Mouse (Mus musculus) liver, embryonic 15.5 days (tissue): ENCODE results near the gene Rnf187. TPM values are rescaled to one million over a fixed set of nuclear protein-coding genes. Genes with fewer than 3 reads are reported as not detected.
A peak's percentile ranks its signal among the peaks of the same experiment; 100 is the strongest.

Experiments
- ATAC-seq: fragments of 200-750 bp; cut with Nextera tagmentation; 2 replicates; pipeline ENCODE4 v1.8.0; 2017; ENCODE audit warnings: moderate number of reproducible peaks, mild to moderate bottlenecking, moderate library complexity; ENCODE audit not compliant: insufficient read depth
- H3K27ac ChIP-seq: fragments of 300-500 bp; sonication (generic); replicated peaks from 2 replicates; pipeline ENCODE4 v1.5.1; 2015; ENCODE audit warnings: mild to moderate bottlenecking, inconsistent platforms
- H3K27me3 ChIP-seq: fragments of 300-500 bp; sonication (generic); 2 replicates; pipeline ENCODE4 v1.6.1; 2015; ENCODE audit warnings: mild to moderate bottlenecking, inconsistent platforms
- H3K36me3 ChIP-seq: fragments of 300-500 bp; sonication (generic); replicated peaks from 2 replicates; pipeline ENCODE4 v1.6.1; 2015; ENCODE audit warnings: moderate library complexity, mild to moderate bottlenecking, inconsistent platforms
- H3K4me1 ChIP-seq: fragments of 300-500 bp; sonication (generic); replicated peaks from 2 replicates; pipeline ENCODE4 v1.6.1; 2015; ENCODE audit warnings: inconsistent platforms
- H3K4me2 ChIP-seq: fragments of 300-500 bp; sonication (generic); 2 replicates; pipeline ENCODE4 v1.6.1; 2015; ENCODE audit warnings: moderate library complexity, mild to moderate bottlenecking, inconsistent platforms
- H3K4me3 ChIP-seq: fragments of 300-500 bp; sonication (generic); replicated peaks from 2 replicates; pipeline ENCODE4 v1.5.1; 2015; ENCODE audit warnings: mild to moderate bottlenecking, inconsistent platforms
- H3K9ac ChIP-seq: fragments of 300-500 bp; sonication (generic); 2 replicates; pipeline ENCODE4 v1.6.1; 2015; ENCODE audit warnings: moderate library complexity, mild to moderate bottlenecking, inconsistent platforms
- H3K9me3 ChIP-seq: fragments of 300-500 bp; sonication (generic); replicated peaks from 2 replicates; pipeline ENCODE4 v1.6.1; 2016; ENCODE audit warnings: inconsistent platforms
- WGBS: fragments of 180-500 bp; shearing (Covaris S2); methylation state at CpG from one replicate; pipeline ENCODE4 v1.1.7; 2015; ENCODE audit warnings: mixed read lengths; ENCODE audit not compliant: insufficient replicate concordance; 5-methylcytosine and 5-hydroxymethylcytosine counted together
- polyA plus RNA-seq: library from polyadenylated mRNA; unstranded; fragments of >200 nt; fragmentation: Nextera tagmentation; extraction: Ambion mirVana; gene quantifications from 2 replicates; pipeline ENCODE4 v1.2.1, GENCODE M21; 2015

Rnf187 gene
- polyA plus RNA-seq, 1 experiment from 2014 or later: 111 TPM

- Histone ChIP-seq H3K4me2 (peak overlapping the region; percentile 81), H3K9ac (peak overlapping the region; percentile 84), H3K4me3 (peak overlapping the region; percentile 69), H3K9me3 (no peaks in the 10 kb centered on the region), H3K36me3 (peaks cover 22% of the 10 kb centered on the region), H3K4me1 (peaks cover 89% of the 10 kb centered on the region), H3K27me3 (no peaks in the 10 kb centered on the region), H3K27ac (peak overlapping the region; percentile 97)
- 27% methylated on average over 14 of the region's 14 CpGs for WGBS
- ATAC-seq: peak; percentile 60
Measured at GRCm38 (mm10) chr11:58916879-58917744, 21.6 kb downstream of the Rnf187 start.

GRCm38 (mm10) chr11:58914461-58915028 is 24.2 kb downstream of the Rnf187 start:
- Histone ChIP-seq H3K9ac (peak overlapping the region; percentile 71), H3K4me2 (peak overlapping the region; percentile 85), H3K4me1 (peaks cover 80% of the 10 kb centered on the region), H3K36me3 (no peaks in the 10 kb centered on the region; the same call in 1 of the 2 replicates), H3K27me3 (no peaks in the 10 kb centered on the region), H3K27ac (peak overlapping the region; percentile 97), H3K4me3 (peak overlapping the region; percentile 52), H3K9me3 (no peaks in the 10 kb centered on the region)
- peak; percentile 43 for ATAC-seq
- 7% methylated on average over 17 of the region's 17 CpGs for WGBS

GRCm38 (mm10) chr11:58913776-58914175 is 24.9 kb downstream of the Rnf187 start:
- H3K27me3 ChIP-seq: no peaks in the 10 kb centered on the region
- H3K9ac ChIP-seq: peak overlapping the region; percentile 71
- ATAC-seq: peak; percentile 67
- peak overlapping the region; percentile 97 for H3K27ac ChIP-seq
- H3K36me3 ChIP-seq: no peaks in the 10 kb centered on the region; the same call in 1 of the 2 replicates
- peaks cover 72% of the 10 kb centered on the region for H3K4me1 ChIP-seq
- 23% methylated on average over 1 of the region's 1 CpGs for WGBS
- peak overlapping the region; percentile 85 for H3K4me2 ChIP-seq
- no peaks in the 10 kb centered on the region for H3K9me3 ChIP-seq
- H3K4me3 ChIP-seq: peak overlapping the region; percentile 52

DNA sequence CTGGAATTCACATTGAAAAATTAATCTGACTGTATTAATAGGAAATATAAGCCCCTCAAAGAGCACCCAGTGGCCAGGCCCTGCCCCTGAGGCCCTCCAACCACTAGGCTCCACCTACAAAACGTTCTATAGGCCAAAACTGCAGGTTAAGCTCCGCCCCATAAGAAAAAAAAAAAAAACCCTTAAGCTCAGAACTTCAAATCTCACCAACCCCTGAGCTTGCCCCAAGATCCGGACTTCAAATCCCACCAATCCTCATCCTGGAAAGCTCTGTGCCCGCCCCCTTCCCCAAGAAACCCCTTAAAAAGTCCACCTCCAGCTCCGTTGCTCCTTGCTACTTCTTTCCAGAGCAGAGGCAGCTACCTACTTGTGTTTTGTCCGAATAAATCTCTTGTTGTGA is 33.9 kb downstream of the Rnf187 start:
- Histone ChIP-seq H3K27ac (peak overlapping the region; percentile 94), H3K36me3 (peaks cover 25% of the 10 kb centered on the region), H3K9ac (0 out of 2 replicates have a peak overlapping the region, but pooled peaks have one; percentile 71), H3K4me1 (peaks cover 43% of the 10 kb centered on the region), H3K4me2 (peak overlapping the region; percentile 80), H3K4me3 (peak overlapping the region; percentile 81), H3K27me3 (no peaks in the 10 kb centered on the region), H3K9me3 (no peaks in the 10 kb centered on the region)
- no peak for ATAC-seq
- WGBS: 49% methylated on average over 6 of the region's 6 CpGs

GRCm38 (mm10) chr11:58904410-58904718 is 34.4 kb downstream of the Rnf187 start:
- Histone ChIP-seq H3K4me2 (peak overlapping the region; percentile 80), H3K36me3 (peaks cover 28% of the 10 kb centered on the region), H3K9me3 (no peaks in the 10 kb centered on the region), H3K27ac (peak overlapping the region; percentile 94), H3K4me1 (peaks cover 44% of the 10 kb centered on the region), H3K4me3 (peak overlapping the region; percentile 81), H3K9ac (peak overlapping the region; percentile 71), H3K27me3 (no peaks in the 10 kb centered on the region)
- WGBS: under 1% methylated on average over 8 of the region's 8 CpGs
- ATAC-seq: peak; percentile 1; the same call in 1 of the 2 replicates

DNA sequence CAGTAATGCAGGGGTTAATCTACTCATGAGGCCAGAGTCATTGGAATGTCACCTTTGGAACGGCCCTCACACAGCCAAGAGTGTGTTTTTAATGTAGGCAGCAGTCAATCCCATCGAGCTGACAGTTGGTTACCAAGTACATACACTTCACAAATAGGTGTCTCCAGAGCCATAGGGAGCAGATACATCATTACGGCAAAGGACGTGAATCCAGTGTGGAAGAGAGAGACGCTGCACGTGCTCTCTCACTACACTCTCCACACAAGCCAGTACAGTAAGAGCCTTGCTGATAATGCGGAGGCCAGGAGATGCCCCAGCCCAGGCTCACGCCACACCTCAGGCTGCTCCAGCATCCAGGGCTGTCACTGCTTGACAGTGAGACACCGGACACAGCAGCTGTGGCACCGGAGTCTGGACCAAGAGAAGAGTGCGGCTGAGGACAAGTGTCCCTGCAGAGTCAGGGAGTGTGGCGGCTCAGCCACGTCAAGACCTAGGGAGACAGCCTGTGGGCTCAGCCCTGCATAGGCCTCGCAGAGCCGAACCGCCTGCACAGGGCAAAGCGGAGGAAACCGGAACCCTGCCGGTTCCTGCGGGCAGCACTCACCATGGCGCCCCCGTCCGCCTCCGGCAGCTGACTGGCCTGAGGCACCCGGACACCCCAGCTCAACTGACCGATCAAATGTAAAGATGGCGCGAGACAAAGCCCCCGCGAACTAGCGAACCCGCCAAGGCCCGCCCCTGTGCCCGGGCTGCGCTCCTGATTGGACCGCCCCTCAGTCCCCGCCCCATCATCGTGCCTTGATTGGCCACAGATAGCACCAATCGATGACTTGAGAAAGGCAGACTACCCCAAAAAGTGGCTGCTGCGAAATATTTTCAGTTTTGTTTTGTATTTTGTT is 35.0 kb downstream of the Rnf187 start, which contains the start of gene Zfp39:
Zfp39 (minus strand) TSS at position 715 of the 899 bp plus-strand sequence.
- H3K36me3 ChIP-seq: peaks cover 34% of the 10 kb centered on the region
- peak within 1 kb of the TSS; percentile 81 for H3K4me3 ChIP-seq
- no peaks in the 10 kb centered on the region for H3K9me3 ChIP-seq
- peak within 1 kb of the TSS; percentile 80 for H3K4me2 ChIP-seq
- peak within 1 kb of the TSS; percentile 94 for H3K27ac ChIP-seq
- peaks cover 50% of the 10 kb centered on the region for H3K4me1 ChIP-seq
- no peaks in the 10 kb centered on the region for H3K27me3 ChIP-seq
- H3K9ac ChIP-seq: peak within 1 kb of the TSS; percentile 88
- WGBS: under 1% methylated on average over 40 of the region's 40 CpGs
- peak; percentile 91 for ATAC-seq

DNA sequence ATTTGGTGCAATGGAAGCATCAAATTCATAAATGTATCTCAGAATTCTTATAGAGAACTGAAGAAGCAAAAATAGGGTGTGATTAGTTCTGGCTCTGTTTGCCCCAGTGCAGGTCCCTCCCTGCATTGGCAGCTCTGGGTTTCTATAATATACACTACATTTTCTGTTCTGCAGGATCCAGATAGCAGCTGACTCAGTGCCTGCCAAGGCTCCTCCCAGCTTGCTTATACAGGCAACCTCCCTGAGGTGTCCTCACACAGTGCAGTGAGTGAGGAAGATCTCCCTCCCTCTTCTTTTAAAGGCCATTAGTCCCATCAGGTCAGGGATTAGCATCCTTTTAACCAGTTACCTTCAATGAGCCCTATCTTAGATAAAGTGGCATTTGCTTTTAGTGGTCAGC is 37.6 kb downstream of the Rnf187 start:
- Histone ChIP-seq H3K4me3 (peak overlapping the region; percentile 24), H3K9ac (0 out of 2 replicates have a peak overlapping the region, but pooled peaks have one; percentile 37), H3K4me1 (peaks cover 53% of the 10 kb centered on the region), H3K4me2 (peak overlapping the region; percentile 80), H3K27me3 (no peaks in the 10 kb centered on the region), H3K36me3 (peaks cover 57% of the 10 kb centered on the region), H3K27ac (peak overlapping the region; percentile 84), H3K9me3 (no peaks in the 10 kb centered on the region)
- ATAC-seq: peak; percentile 62

- no peaks in the 10 kb centered on the region for H3K9me3 ChIP-seq
- no peaks in the 10 kb centered on the region for H3K27me3 ChIP-seq
- H3K4me3 ChIP-seq: no peak overlapping the region
- H3K9ac ChIP-seq: no peak overlapping the region
- H3K27ac ChIP-seq: no peak overlapping the region
- ATAC-seq: no peak
- peaks cover 90% of the 10 kb centered on the region for H3K36me3 ChIP-seq
- 87% methylated on average over 6 of the region's 6 CpGs for WGBS
- no peak overlapping the region for H3K4me2 ChIP-seq
- H3K4me1 ChIP-seq: peaks cover 32% of the 10 kb centered on the region
Measured at GRCm38 (mm10) chr11:58897485-58897884, 41.2 kb downstream of the Rnf187 start.

GRCm38 (mm10) chr11:58894456-58894855 is 44.3 kb downstream of the Rnf187 start:
- no peak overlapping the region for H3K4me2 ChIP-seq
- H3K27ac ChIP-seq: no peak overlapping the region
- H3K4me3 ChIP-seq: no peak overlapping the region
- H3K27me3 ChIP-seq: no peaks in the 10 kb centered on the region
- no peak overlapping the region for H3K9ac ChIP-seq
- 90% methylated on average over 6 of the region's 6 CpGs for WGBS
- H3K36me3 ChIP-seq: peaks cover 91% of the 10 kb centered on the region
- ATAC-seq: no peak
- H3K4me1 ChIP-seq: 0 out of 2 replicates have a peak, but pooled peaks cover 10% of the 10 kb centered on the region
- H3K9me3 ChIP-seq: no peaks in the 10 kb centered on the region

GRCm38 (mm10) chr11:58890511-58890910 is 48.2 kb downstream of the Rnf187 start:
- no peak overlapping the region for H3K4me2 ChIP-seq
- no peak overlapping the region for H3K9ac ChIP-seq
- H3K9me3 ChIP-seq: no peaks in the 10 kb centered on the region
- no peaks in the 10 kb centered on the region for H3K4me1 ChIP-seq
- ATAC-seq: no peak
- H3K27me3 ChIP-seq: no peaks in the 10 kb centered on the region
- peaks cover 70% of the 10 kb centered on the region for H3K36me3 ChIP-seq
- 87% methylated on average over 10 of the region's 10 CpGs for WGBS
- H3K27ac ChIP-seq: no peak overlapping the region
- H3K4me3 ChIP-seq: no peak overlapping the region
